Mouse (Mus musculus): ENCODE measurements around the gene Abl2. TPM values are rescaled to one million over a fixed set of nuclear protein-coding genes. Genes with fewer than 3 reads are reported as not detected.
A peak's percentile ranks its signal among the peaks of the same experiment; 100 is the strongest.

The Abl2 gene
- polyA plus RNA-seq, 2 experiments = 6.9 to 10.9 TPM

DNA sequence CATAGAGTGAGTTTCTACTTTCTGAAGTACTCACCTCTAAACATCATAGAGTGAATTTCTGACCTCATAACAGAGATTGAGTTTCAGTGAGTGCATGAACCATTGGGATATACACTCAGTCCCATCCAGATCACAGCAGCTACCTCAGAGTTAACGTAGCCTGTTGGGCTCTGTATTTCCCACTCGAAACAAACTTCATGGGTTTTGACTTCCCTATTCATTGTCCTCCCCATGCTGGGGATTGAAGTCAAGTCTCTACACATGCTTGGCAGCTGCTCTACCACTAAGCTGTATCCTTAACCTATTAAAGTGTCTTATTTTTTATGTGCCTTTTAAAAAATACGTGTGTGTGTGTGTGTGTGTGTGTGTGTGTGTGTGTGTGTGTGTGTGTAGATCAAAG is 26.9 kb downstream of the Abl2 start:
- WGBS = 44% methylated on average over 3 of the region's 3 CpGs
- Histone ChIP-seq H3K27ac (replicated peaks; ENCODE audit: low read depth, low read length) (no peak overlapping the region), H3K4me1 (ENCODE audit: control insufficient read depth, insufficient read depth, low read length) (peaks cover 10% of the 10 kb centered on the region), H3K9ac (ENCODE audit: low read depth, low read length, severe bottlenecking) (no peak overlapping the region), H3K9me3 (ENCODE audit: control insufficient read depth, low read length) (no peaks in the 10 kb centered on the region), H3K36me3 (ENCODE audit: control insufficient read depth, insufficient read depth, low read length) (no peaks in the 10 kb centered on the region), H3K4me3 (replicated peaks; ENCODE audit: low read length) (no peak overlapping the region), H3K27me3 (ENCODE audit: control insufficient read depth, insufficient read depth, low read length) (no peaks in the 10 kb centered on the region), H3K4me2 (replicated peaks; ENCODE audit: low read depth, low read length, severe bottlenecking) (no peak overlapping the region)
- DNase-seq (ENCODE audit: low spot score) (no peak), ATAC-seq (ENCODE audit: low FRiP score, low read depth) (no peak)
- no peak for TF ChIP-seq POLR2A (IDR thresholded peaks at IDR 0.05; ENCODE audit: borderline replicate concordance, extremely low read depth, insufficient read depth, insufficient read length)

DNA sequence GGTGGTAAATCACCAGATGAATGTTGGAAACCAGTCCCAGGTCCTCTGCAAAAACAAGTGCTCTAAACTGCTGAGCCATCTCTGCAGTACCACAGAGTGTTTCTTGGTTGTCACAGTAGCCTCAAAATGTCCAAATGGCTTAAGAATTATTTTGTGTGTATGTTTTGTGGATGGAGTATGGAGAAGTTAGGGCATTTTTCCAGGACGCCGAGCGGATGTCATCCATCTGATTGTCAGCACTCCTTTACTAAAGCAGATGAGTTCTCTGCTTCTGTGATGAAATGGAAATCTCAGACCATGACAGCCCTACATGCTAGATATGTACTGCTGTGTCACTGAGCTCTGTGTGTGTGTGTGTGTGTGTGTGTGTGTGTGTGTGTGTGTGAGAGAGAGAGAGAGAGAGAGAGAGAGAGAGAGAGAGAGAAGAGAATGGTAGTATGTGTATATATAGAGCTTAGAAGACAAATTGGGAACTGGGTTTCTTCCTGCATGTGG is 31.3 kb downstream of the Abl2 start:
- 90% methylated on average over 3 of the region's 3 CpGs for WGBS
- H3K36me3 ChIP-seq (ENCODE audit: control insufficient read depth, insufficient read depth, low read length) = no peaks in the 10 kb centered on the region
- 0 out of 2 replicates have a peak, but pooled peaks cover 5% of the 10 kb centered on the region for H3K4me1 ChIP-seq (ENCODE audit: control insufficient read depth, insufficient read depth, low read length)
- TF ChIP-seq POLR2A (IDR thresholded peaks at IDR 0.05; ENCODE audit: borderline replicate concordance, extremely low read depth, insufficient read depth, insufficient read length) = no peak
- no peaks in the 10 kb centered on the region for H3K9me3 ChIP-seq (ENCODE audit: control insufficient read depth, low read length)
- no peaks in the 10 kb centered on the region for H3K27me3 ChIP-seq (ENCODE audit: control insufficient read depth, insufficient read depth, low read length)
- DNase-seq (ENCODE audit: low spot score) (no peak), ATAC-seq (ENCODE audit: low FRiP score, low read depth) (no peak)
- H3K27ac ChIP-seq (replicated peaks; ENCODE audit: low read depth, low read length) = no peak overlapping the region
- H3K4me3 ChIP-seq (replicated peaks; ENCODE audit: low read length) = no peak overlapping the region
- H3K9ac ChIP-seq (ENCODE audit: low read depth, low read length, severe bottlenecking) = no peak overlapping the region
- H3K4me2 ChIP-seq (replicated peaks; ENCODE audit: low read depth, low read length, severe bottlenecking) = no peak overlapping the region

DNA sequence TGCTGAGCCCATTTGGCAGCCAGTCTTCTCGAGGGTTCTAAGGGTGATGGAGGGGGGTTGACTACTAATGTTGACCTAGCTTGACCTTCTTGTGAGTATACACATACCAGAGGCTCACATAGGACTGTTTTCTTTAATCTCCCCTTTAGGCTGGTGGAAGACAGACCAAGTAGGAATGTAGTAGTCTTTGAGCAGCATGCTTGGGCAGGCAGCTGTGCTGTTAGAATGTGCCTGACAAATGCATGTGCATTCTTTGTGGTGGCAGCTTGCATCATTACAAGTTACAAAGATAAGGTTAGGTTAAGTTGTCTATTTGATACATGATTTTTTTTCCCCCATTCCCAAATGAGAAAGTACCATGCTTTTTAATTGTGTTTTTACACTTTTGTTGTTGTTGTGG is 31.8 kb downstream of the Abl2 start:
- H3K9ac ChIP-seq (ENCODE audit: low read depth, low read length, severe bottlenecking) = no peak overlapping the region
- H3K27ac ChIP-seq (replicated peaks; ENCODE audit: low read depth, low read length) = no peak overlapping the region
- H3K4me2 ChIP-seq (replicated peaks; ENCODE audit: low read depth, low read length, severe bottlenecking) = no peak overlapping the region
- WGBS = 6% methylated on average over 1 of the region's 1 CpGs
- no peak for TF ChIP-seq POLR2A (IDR thresholded peaks at IDR 0.05; ENCODE audit: borderline replicate concordance, extremely low read depth, insufficient read depth, insufficient read length)
- no peak overlapping the region for H3K4me3 ChIP-seq (replicated peaks; ENCODE audit: low read length)
- DNase-seq (ENCODE audit: low spot score) (no peak), ATAC-seq (ENCODE audit: low FRiP score, low read depth) (0 out of 2 replicates have a peak, but pooled peaks have one; percentile 26)
- no peaks in the 10 kb centered on the region for H3K9me3 ChIP-seq (ENCODE audit: control insufficient read depth, low read length)
- 0 out of 2 replicates have a peak, but pooled peaks cover 2% of the 10 kb centered on the region for H3K4me1 ChIP-seq (ENCODE audit: control insufficient read depth, insufficient read depth, low read length)
- no peaks in the 10 kb centered on the region for H3K27me3 ChIP-seq (ENCODE audit: control insufficient read depth, insufficient read depth, low read length)
- no peaks in the 10 kb centered on the region for H3K36me3 ChIP-seq (ENCODE audit: control insufficient read depth, insufficient read depth, low read length)

GRCm38 (mm10) chr1:156593267-156593666 is 34.7 kb downstream of the Abl2 start:
- DNase-seq (ENCODE audit: low spot score) = no peak

GRCm38 (mm10) chr1:156597089-156597488 is 38.5 kb downstream of the Abl2 start:
- no peak overlapping the region for H3K4me2 ChIP-seq (replicated peaks; ENCODE audit: low read depth, low read length, severe bottlenecking)
- TF ChIP-seq POLR2A (IDR thresholded peaks at IDR 0.05; ENCODE audit: borderline replicate concordance, extremely low read depth, insufficient read depth, insufficient read length) = no peak
- 89% methylated on average over 4 of the region's 4 CpGs for WGBS
- no peak overlapping the region for H3K4me3 ChIP-seq (replicated peaks; ENCODE audit: low read length)
- no peak overlapping the region for H3K9ac ChIP-seq (ENCODE audit: low read depth, low read length, severe bottlenecking)
- H3K27ac ChIP-seq (replicated peaks; ENCODE audit: low read depth, low read length) = no peak overlapping the region
- H3K36me3 ChIP-seq (ENCODE audit: control insufficient read depth, insufficient read depth, low read length) = no peaks in the 10 kb centered on the region
- H3K27me3 ChIP-seq (ENCODE audit: control insufficient read depth, insufficient read depth, low read length) = no peaks in the 10 kb centered on the region
- H3K9me3 ChIP-seq (ENCODE audit: control insufficient read depth, low read length) = no peaks in the 10 kb centered on the region
- no peaks in the 10 kb centered on the region for H3K4me1 ChIP-seq (ENCODE audit: control insufficient read depth, insufficient read depth, low read length)
- ATAC-seq (ENCODE audit: low FRiP score, low read depth) = no peak
- DNase-seq (ENCODE audit: low spot score) = no peak

More at GRCm38 (mm10) chr1:156593267-156593666, 34.7 kb downstream of the Abl2 start:
- Histone ChIP-seq H3K9ac (ENCODE audit: low read depth, low read length, severe bottlenecking) (no peak overlapping the region), H3K4me2 (replicated peaks; ENCODE audit: low read depth, low read length, severe bottlenecking) (no peak overlapping the region), H3K27ac (replicated peaks; ENCODE audit: low read depth, low read length) (no peak overlapping the region), H3K4me1 (ENCODE audit: control insufficient read depth, insufficient read depth, low read length) (no peaks in the 10 kb centered on the region), H3K4me3 (replicated peaks; ENCODE audit: low read length) (no peak overlapping the region), H3K27me3 (ENCODE audit: control insufficient read depth, insufficient read depth, low read length) (no peaks in the 10 kb centered on the region), H3K36me3 (ENCODE audit: control insufficient read depth, insufficient read depth, low read length) (no peaks in the 10 kb centered on the region), H3K9me3 (ENCODE audit: control insufficient read depth, low read length) (no peaks in the 10 kb centered on the region)
- WGBS = 87% methylated on average over 5 of the region's 5 CpGs
- no peak for ATAC-seq (ENCODE audit: low FRiP score, low read depth)
- TF ChIP-seq POLR2A (IDR thresholded peaks at IDR 0.05; ENCODE audit: borderline replicate concordance, extremely low read depth, insufficient read depth, insufficient read length) = no peak

Measured in limb, embryonic 14.5 days (tissue).